Mouse (Mus musculus): Measurements from ENCODE around the gene Sirt4.

DNA sequence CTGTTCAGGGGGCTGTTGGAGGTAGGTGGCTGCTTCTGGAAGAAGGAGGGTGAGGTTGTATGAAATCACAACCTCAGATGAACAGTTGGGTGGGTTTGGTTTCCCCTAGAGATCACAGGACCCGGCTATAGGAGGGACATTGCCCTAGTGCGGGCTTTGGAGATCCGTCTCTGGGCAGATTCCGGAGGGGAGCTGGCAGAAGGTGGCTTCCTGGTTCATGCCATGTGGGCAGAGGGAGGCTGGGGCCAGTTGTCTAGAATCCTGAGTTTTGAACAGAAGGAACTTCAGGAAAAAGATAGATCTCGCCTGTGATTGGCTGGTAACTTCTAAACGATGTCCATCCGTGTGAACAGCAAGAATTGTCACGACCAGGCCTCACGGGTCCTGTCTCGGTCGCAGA is 52.1 kb downstream of the Sirt4 start:
- TF ChIP-seq EP300 (IDR thresholded peaks at IDR 0.05; ENCODE audit: insufficient read depth, low read depth, low read length): no peak
- TF ChIP-seq CTCF (IDR thresholded peaks at IDR 0.05; ENCODE audit: low read depth, low read length): no peak
- TF ChIP-seq POLR2A (IDR thresholded peaks at IDR 0.05; ENCODE audit: insufficient read depth, low read length): no peak

Measured in ES-Bruce4 (cell line).